ENCODE assay signal across 19 mouse cellular contexts in genomic region chr4:47838411-47838810, GRCm38 (mm10).
DNase-seq lines count a peak whose midpoint lies in the region; ATAC-seq lines count a peak whose summit lies in the region.
"Had no signal": no experiment of that assay in that cellular context is flagged by ENCODE, and none has a peak within 500 bp of the region (broad histone marks: within the 10 kb centered on the region; RNA-seq: fewer than 3 reads in every experiment).

No protein-coding gene starts in this region.

- H3K36me3 ChIP-seq in heart, embryonic 11.5 days (ENCODE audit: control insufficient read depth, insufficient read depth, low read length), result no peaks in the 10 kb centered on the region
- no peaks in the 10 kb centered on the region for H3K36me3 ChIP-seq in midbrain, embryonic 11.5 days (ENCODE audit: control insufficient read depth, insufficient read depth, low read length)
- no peaks in the 10 kb centered on the region for H3K36me3 ChIP-seq in midbrain, embryonic 10.5 days
- H3K36me3 ChIP-seq: embryonic facial prominence, embryonic 12.5 days; forebrain, embryonic 15.5 days; G1E; heart, embryonic 12.5 days; hindbrain, embryonic 10.5 days had no signal

- H3K9me3 ChIP-seq in heart, embryonic 11.5 days (replicated peaks; ENCODE audit: control insufficient read depth, low read length), result no peaks in the 10 kb centered on the region
- H3K9me3 ChIP-seq in midbrain, embryonic 11.5 days (ENCODE audit: control insufficient read depth, low read length), result no peaks in the 10 kb centered on the region
- no peaks in the 10 kb centered on the region for H3K9me3 ChIP-seq in midbrain, embryonic 10.5 days (replicated peaks)
- H3K9me3 ChIP-seq: embryonic facial prominence, embryonic 12.5 days; forebrain, embryonic 15.5 days; G1E; heart, embryonic 12.5 days; hindbrain, embryonic 10.5 days had no signal

- H3K9ac ChIP-seq in heart, embryonic 11.5 days (ENCODE audit: low read depth, low read length), result no peak overlapping the region
- H3K9ac ChIP-seq in midbrain, embryonic 11.5 days (ENCODE audit: low read length), result no peak overlapping the region
- H3K9ac ChIP-seq: embryonic facial prominence, embryonic 12.5 days; forebrain, embryonic 15.5 days; heart, embryonic 12.5 days; hindbrain, embryonic 14.5 days had no signal

- WGBS in heart, embryonic 11.5 days (ENCODE audit: insufficient replicate concordance), result 77% methylated on average over 2 of the region's 2 CpGs
- WGBS in midbrain, embryonic 11.5 days, result 82% methylated on average over 2 of the region's 2 CpGs
- WGBS in midbrain, embryonic 10.5 days, result 89% methylated on average over 2 of the region's 2 CpGs

- H3K27me3 ChIP-seq in heart, embryonic 11.5 days (ENCODE audit: control insufficient read depth, insufficient read depth, low read length), result no peaks in the 10 kb centered on the region
- no peaks in the 10 kb centered on the region for H3K27me3 ChIP-seq in midbrain, embryonic 11.5 days (ENCODE audit: control insufficient read depth, insufficient read depth, low read length)
- H3K27me3 ChIP-seq in midbrain, embryonic 10.5 days (ENCODE audit: low read depth, poor library complexity, severe bottlenecking), result no peaks in the 10 kb centered on the region
- H3K27me3 ChIP-seq: embryonic facial prominence, embryonic 12.5 days; forebrain, embryonic 15.5 days; heart, embryonic 12.5 days had no signal

- no peak overlapping the region for H3K4me3 ChIP-seq in heart, embryonic 11.5 days (ENCODE audit: low read depth, low read length)
- H3K4me3 ChIP-seq in midbrain, embryonic 11.5 days (ENCODE audit: low read depth, low read length), result no peak overlapping the region
- no peak overlapping the region for H3K4me3 ChIP-seq in midbrain, embryonic 10.5 days
- H3K4me3 ChIP-seq: embryonic facial prominence, embryonic 12.5 days; forebrain, embryonic 15.5 days; heart, adult 2 months; heart, embryonic 12.5 days; hindbrain, embryonic 10.5 days had no signal

- peak; percentile 80 for DNase-seq in heart, adult 11 months
- DNase-seq in midbrain, embryonic 11.5 days (ENCODE audit: low spot score, missing footprints), result peak; percentile 35
- no peak for DNase-seq in midbrain, embryonic 10.5 days (ENCODE audit: low spot score)
- no peak for DNase-seq in embryo, embryonic 10 days (ENCODE audit: low spot score)
- DNase-seq in right cerebral cortex, postnatal 36 days (ENCODE audit: low spot score in 2 of 2), result no peak
- DNase-seq: adrenal gland, adult 8-10 months; adrenal gland, postnatal 36 days; cerebellum, adult 2 months; cerebellum, postnatal 10 days; gastrocnemius, postnatal 36 days; heart, adult 2 months had no signal

- H3K27ac ChIP-seq in heart, embryonic 11.5 days (ENCODE audit: low read depth, low read length), result no peak overlapping the region
- no peak overlapping the region for H3K27ac ChIP-seq in midbrain, embryonic 11.5 days (ENCODE audit: low read depth, low read length)
- H3K27ac ChIP-seq in midbrain, embryonic 10.5 days (replicated peaks), result no peak overlapping the region
- H3K27ac ChIP-seq: embryonic facial prominence, embryonic 12.5 days; forebrain, embryonic 15.5 days; heart, adult 2 months; hindbrain, embryonic 10.5 days; hindbrain, embryonic 14.5 days had no signal

- ATAC-seq in heart, embryonic 11.5 days (replicated peaks; ENCODE audit: insufficient number of reproducible peaks, low FRiP score, low TSS enrichment), result no peak
- ATAC-seq in midbrain, embryonic 11.5 days (ENCODE audit: low FRiP score), result no peak
- ATAC-seq in megakaryocyte progenitor cell, adult 5-6 weeks (replicated peaks; ENCODE audit: poor library complexity), result peak; percentile 48
- ATAC-seq: forebrain, embryonic 15.5 days had no signal

- no peaks in the 10 kb centered on the region for H3K4me1 ChIP-seq in heart, embryonic 11.5 days (ENCODE audit: control insufficient read depth, insufficient read depth, low read length)
- H3K4me1 ChIP-seq in midbrain, embryonic 11.5 days (ENCODE audit: control insufficient read depth, insufficient read depth, low read length), result no peaks in the 10 kb centered on the region
- H3K4me1 ChIP-seq in midbrain, embryonic 10.5 days, result no peaks in the 10 kb centered on the region
- H3K4me1 ChIP-seq: embryonic facial prominence, embryonic 12.5 days; forebrain, embryonic 15.5 days; heart, embryonic 12.5 days had no signal

- H3K4me2 ChIP-seq in heart, embryonic 11.5 days, result no peak overlapping the region
- H3K4me2 ChIP-seq in midbrain, embryonic 11.5 days, result no peak overlapping the region
- H3K4me2 ChIP-seq: embryonic facial prominence, embryonic 12.5 days; forebrain, embryonic 15.5 days; heart, embryonic 12.5 days; hindbrain, embryonic 14.5 days had no signal

Comparison
In these comparisons a context has a peak if more than half of its experiments do, and no peak if none do; other contexts are left out.
1. DNase-seq: peak in heart, adult 11 months (single experiment) and midbrain, embryonic 11.5 days (single experiment); none in midbrain, embryonic 10.5 days (single experiment), embryo, embryonic 10 days (single experiment) and right cerebral cortex, postnatal 36 days (0 of 2).